Comparison of ENCODE assay signal across 8 mouse cellular contexts in the genomic region with DNA sequence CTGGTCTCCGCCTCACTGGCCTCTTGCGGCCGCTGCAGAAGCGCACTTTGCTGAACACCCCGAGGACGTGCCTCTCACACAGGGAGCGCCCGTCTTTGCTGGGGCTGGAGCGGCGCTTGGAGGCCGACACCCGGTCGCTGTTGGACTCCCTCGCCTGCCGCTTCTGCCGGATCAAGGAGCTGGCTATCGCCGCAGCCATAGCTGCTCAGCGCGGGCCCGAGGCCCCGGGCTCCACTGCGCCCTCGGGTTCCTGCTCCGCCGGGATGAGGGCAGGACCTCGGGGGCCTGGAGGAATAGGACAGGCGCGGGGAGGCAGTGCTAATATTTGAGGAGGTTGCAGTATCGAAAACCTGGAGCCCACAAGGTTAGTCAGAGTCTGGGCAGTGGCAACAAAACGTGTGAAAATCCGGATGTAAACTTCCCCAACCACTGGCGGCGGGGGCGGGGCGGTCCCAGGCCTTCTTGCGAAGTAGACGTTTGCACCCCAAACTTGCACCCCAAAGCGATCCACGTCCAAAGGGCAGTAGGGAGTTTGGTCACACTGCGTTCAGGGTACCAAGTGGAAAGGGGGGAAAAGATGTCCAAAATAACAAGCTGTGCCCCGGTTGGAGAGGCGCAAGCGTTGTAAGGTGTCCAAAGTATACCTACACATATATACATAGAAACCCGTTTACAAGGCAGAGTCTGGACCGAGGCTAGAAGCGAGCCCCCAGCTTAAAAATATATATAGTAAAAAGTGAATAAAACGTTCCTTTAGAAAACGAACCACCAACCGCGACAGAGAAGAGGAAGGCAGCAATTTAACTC.
A peak's percentile ranks its signal among the peaks of the same experiment; 100 is the strongest.
DNase-seq lines count a peak whose midpoint lies in the region; ATAC-seq and TF ChIP-seq lines count a peak whose summit lies in the region.

No protein-coding gene starts in this region.

- H3K27me3 ChIP-seq in lung, embryonic 16.5 days (ENCODE audit: control insufficient read depth, insufficient read depth, low read depth, low read length): peaks cover 38% of the 10 kb centered on the region
- no peaks in the 10 kb centered on the region for H3K27me3 ChIP-seq in forebrain, postnatal 0 days (ENCODE audit: insufficient read depth, low read length)
- peaks cover 18% of the 10 kb centered on the region for H3K27me3 ChIP-seq in midbrain, embryonic 11.5 days (ENCODE audit: control insufficient read depth, insufficient read depth, low read length)
- peaks cover 21% of the 10 kb centered on the region for H3K27me3 ChIP-seq in stomach, embryonic 16.5 days (ENCODE audit: control insufficient read depth, insufficient read depth, low read length)

- peak; percentile 64 for ATAC-seq in lung, embryonic 16.5 days (ENCODE audit: low read depth)
- ATAC-seq in forebrain, postnatal 0 days: peak; percentile 34
- ATAC-seq in midbrain, embryonic 11.5 days (ENCODE audit: low FRiP score): peak; percentile 43
- ATAC-seq in stomach, embryonic 16.5 days (ENCODE audit: insufficient read depth, low FRiP score): peak; percentile 71

- H3K4me2 ChIP-seq in lung, embryonic 16.5 days (ENCODE audit: low read depth, low read length): peak overlapping the region; percentile 100
- H3K4me2 ChIP-seq in forebrain, postnatal 0 days (ENCODE audit: low read depth): peak overlapping the region; percentile 96
- peak overlapping the region; percentile 96 for H3K4me2 ChIP-seq in midbrain, embryonic 11.5 days
- H3K4me2 ChIP-seq in stomach, embryonic 16.5 days (ENCODE audit: low read depth, low read length): peak overlapping the region; percentile 98

- peak overlapping the region; percentile 69 for H3K4me3 ChIP-seq in lung, embryonic 16.5 days (ENCODE audit: low read length)
- peak overlapping the region; percentile 79 for H3K4me3 ChIP-seq in forebrain, postnatal 0 days (ENCODE audit: low read depth, low read length)
- peak overlapping the region; percentile 70 for H3K4me3 ChIP-seq in midbrain, embryonic 11.5 days (ENCODE audit: low read depth, low read length)
- peak overlapping the region; percentile 67 for H3K4me3 ChIP-seq in stomach, embryonic 16.5 days (replicated peaks; ENCODE audit: low read length)

- peak; percentile 38; the same call in 1 of the 2 replicates for TF ChIP-seq CTCF in forebrain, postnatal 0 days (IDR thresholded peaks at IDR 0.05; ENCODE audit: low read depth)

- no peak for DNase-seq in lung, adult 18-20 months
- DNase-seq in cerebellum, adult 9-10 months: peak; percentile 52
- DNase-seq in forebrain, postnatal 0 days: peak; percentile 56
- peak; percentile 59 for DNase-seq in kidney, postnatal 10 days
- peak; percentile 94 for DNase-seq in midbrain, embryonic 11.5 days (ENCODE audit: low spot score, missing footprints)
- no peak for DNase-seq in thymus, postnatal 0 days (ENCODE audit: low spot score)

- peak overlapping the region; percentile 8; the same call in 1 of the 2 replicates for H3K9ac ChIP-seq in lung, embryonic 16.5 days (ENCODE audit: low read length)
- peak overlapping the region; percentile 74 for H3K9ac ChIP-seq in forebrain, postnatal 0 days
- H3K9ac ChIP-seq in midbrain, embryonic 11.5 days (ENCODE audit: low read length): peak overlapping the region; percentile 72
- H3K9ac ChIP-seq in stomach, embryonic 16.5 days (ENCODE audit: low read length): peak overlapping the region; percentile 73

- H3K27ac ChIP-seq in lung, embryonic 16.5 days (ENCODE audit: low read length): no peak overlapping the region
- peak overlapping the region; percentile 89 for H3K27ac ChIP-seq in forebrain, postnatal 0 days (ENCODE audit: low read depth, low read length)
- no peak overlapping the region for H3K27ac ChIP-seq in midbrain, embryonic 11.5 days (ENCODE audit: low read depth, low read length)
- H3K27ac ChIP-seq in stomach, embryonic 16.5 days (ENCODE audit: low read length): no peak overlapping the region

- H3K36me3 ChIP-seq in lung, embryonic 16.5 days (ENCODE audit: control insufficient read depth, insufficient read depth, low read length): no peaks in the 10 kb centered on the region
- no peaks in the 10 kb centered on the region for H3K36me3 ChIP-seq in forebrain, postnatal 0 days (ENCODE audit: insufficient read depth)
- no peaks in the 10 kb centered on the region for H3K36me3 ChIP-seq in midbrain, embryonic 11.5 days (ENCODE audit: control insufficient read depth, insufficient read depth, low read length)
- no peaks in the 10 kb centered on the region for H3K36me3 ChIP-seq in stomach, embryonic 16.5 days (ENCODE audit: control insufficient read depth, insufficient read depth, low read length)

- no peaks in the 10 kb centered on the region for H3K9me3 ChIP-seq in lung, embryonic 16.5 days (ENCODE audit: control insufficient read depth, low read length)
- H3K9me3 ChIP-seq in forebrain, postnatal 0 days (ENCODE audit: low read length): no peaks in the 10 kb centered on the region
- H3K9me3 ChIP-seq in midbrain, embryonic 11.5 days (ENCODE audit: control insufficient read depth, low read length): no peaks in the 10 kb centered on the region
- no peaks in the 10 kb centered on the region for H3K9me3 ChIP-seq in stomach, embryonic 16.5 days (replicated peaks; ENCODE audit: control insufficient read depth, low read length)

- peaks cover 4% of the 10 kb centered on the region; the same call in 1 of the 2 replicates for H3K4me1 ChIP-seq in lung, embryonic 16.5 days (replicated peaks; ENCODE audit: control insufficient read depth, insufficient read depth, low read length)
- 0 out of 2 replicates have a peak, but pooled peaks cover 3% of the 10 kb centered on the region for H3K4me1 ChIP-seq in forebrain, postnatal 0 days (ENCODE audit: insufficient read depth)
- H3K4me1 ChIP-seq in midbrain, embryonic 11.5 days (ENCODE audit: control insufficient read depth, insufficient read depth, low read length): 0 out of 2 replicates have a peak, but pooled peaks cover 2% of the 10 kb centered on the region
- no peaks in the 10 kb centered on the region for H3K4me1 ChIP-seq in stomach, embryonic 16.5 days (ENCODE audit: control insufficient read depth, insufficient read depth, low read length)

- WGBS in lung, embryonic 16.5 days: under 1% methylated on average over 51 of the region's 51 CpGs
- WGBS in forebrain, postnatal 0 days: 2% methylated on average over 51 of the region's 51 CpGs
- WGBS in midbrain, embryonic 11.5 days: under 1% methylated on average over 51 of the region's 51 CpGs
- WGBS in stomach, embryonic 16.5 days: under 1% methylated on average over 51 of the region's 51 CpGs

Comparison
In these comparisons a context has a peak if more than half of its experiments do, and no peak if none do; other contexts are left out.
1. H3K9ac ChIP-seq: peak in every context shown above with its lines; median percentile 74 in forebrain, postnatal 0 days; 73 in stomach, embryonic 16.5 days; 72 in midbrain, embryonic 11.5 days; 8 in lung, embryonic 16.5 days.
2. DNase-seq: peak in cerebellum, adult 9-10 months (single experiment), forebrain, postnatal 0 days (single experiment), kidney, postnatal 10 days (single experiment) and midbrain, embryonic 11.5 days (single experiment); none in lung, adult 18-20 months (0 of 2) and thymus, postnatal 0 days (single experiment).
3. Peak in every context shown above with its lines, with median percentiles within 50 percentile points of each other: ATAC-seq, H3K4me2 ChIP-seq and H3K4me3 ChIP-seq.